Mouse (Mus musculus) ES-E14 (cell line): ENCODE data around the gene Socs3.

Experiments used
- MAFK ChIP-seq: IDR thresholded peaks from 2 replicates; pipeline ENCODE4 v1.6.1; 2014; ENCODE audit warnings: mild to moderate bottlenecking, low read depth, low read length, inconsistent platforms; ENCODE audit not compliant: insufficient read depth
- ZC3H11A ChIP-seq: IDR thresholded peaks from 2 replicates; pipeline ENCODE4 v1.6.1; 2012; ENCODE audit warnings: low read depth, mild to moderate bottlenecking, inconsistent platforms, low read length, borderline replicate concordance

DNA sequence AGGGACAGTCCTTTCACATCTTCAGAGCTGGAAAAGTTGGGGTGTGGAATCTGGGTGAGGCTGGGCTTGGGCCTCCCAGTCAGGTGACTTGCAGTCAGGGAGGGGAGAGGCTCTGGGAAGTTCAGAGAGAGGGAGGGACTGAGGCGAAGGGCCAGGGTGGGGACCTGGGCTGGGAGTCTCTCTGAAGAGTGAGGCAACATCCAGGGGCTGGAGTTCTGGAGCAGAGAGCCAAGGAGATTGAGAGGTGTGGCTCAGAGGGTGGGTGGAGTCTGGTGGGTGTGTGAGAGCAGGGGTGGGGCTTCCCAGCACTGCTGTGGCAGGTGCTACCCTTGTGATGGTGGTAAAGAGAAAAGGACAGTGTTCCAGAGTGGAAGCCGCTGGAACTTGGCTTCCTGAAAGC is 35.7 kb downstream of the Socs3 start:
- TF ChIP-seq MAFK (no peak), ZC3H11A (no peak)
